ENCODE assay signal across 8 mouse cellular contexts in the genomic region with DNA sequence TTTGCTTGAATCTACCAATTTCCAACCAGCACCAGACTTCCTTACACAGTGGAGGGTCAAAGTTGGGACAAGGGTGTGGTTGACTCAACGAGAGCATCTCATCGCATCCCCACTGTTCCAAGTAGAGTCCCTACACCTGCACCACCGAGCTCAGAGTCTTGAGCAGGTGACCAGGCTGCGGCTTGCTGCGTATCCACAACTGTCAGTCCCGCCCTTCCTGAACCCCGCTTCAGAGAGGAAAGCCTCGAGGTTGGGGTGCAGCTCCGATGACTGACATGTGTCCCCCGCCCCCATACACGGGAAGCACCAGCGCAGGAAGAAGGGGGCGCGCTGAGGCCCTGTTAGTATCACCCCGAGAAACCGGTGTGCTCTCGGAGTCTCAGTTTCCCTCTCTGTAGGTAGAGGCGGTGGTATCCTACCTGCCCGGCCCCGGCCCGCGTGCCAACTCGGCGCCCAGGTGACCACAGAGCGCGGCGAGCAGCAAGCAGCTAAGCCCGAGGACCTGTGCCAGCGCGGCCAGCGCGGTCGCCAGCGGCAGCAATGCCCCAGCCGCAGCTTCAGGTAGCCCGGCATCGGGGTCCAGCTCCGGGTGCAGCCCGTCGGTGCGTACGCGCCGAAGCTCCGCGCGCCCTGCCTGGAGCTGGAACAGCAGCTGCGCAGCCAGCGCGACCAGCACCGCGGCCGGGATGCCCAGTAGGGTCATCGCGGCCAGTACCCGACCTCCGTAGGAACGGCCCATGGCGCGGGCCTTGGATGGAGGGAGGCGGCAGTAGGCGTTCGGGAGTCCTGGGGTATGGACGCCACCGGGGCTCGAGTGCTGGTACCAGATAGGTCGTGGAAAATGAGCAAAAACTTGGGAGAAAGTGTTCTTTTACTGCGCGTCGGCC. TPM values are rescaled to one million over a fixed set of nuclear protein-coding genes. Genes with fewer than 3 reads are reported as not detected.
DNase-seq lines count a peak whose midpoint lies in the region; ATAC-seq and TF ChIP-seq lines count a peak whose summit lies in the region.

A gene (minus strand): TSS at position 801 of the 887 bp plus-strand sequence.

- no peak for TF ChIP-seq RAD21 in MEL (IDR thresholded peaks at IDR 0.05; ENCODE audit: low read depth, low read length)

- no peaks in the 10 kb centered on the region for H3K9me3 ChIP-seq in MEL (replicated peaks; ENCODE audit: insufficient read depth, low read length)
- H3K9me3 ChIP-seq in hindbrain, embryonic 11.5 days (ENCODE audit: control insufficient read depth, low read length) = no peaks in the 10 kb centered on the region
- H3K9me3 ChIP-seq in midbrain, embryonic 11.5 days (ENCODE audit: control insufficient read depth, low read length) = no peaks in the 10 kb centered on the region

- H3K27me3 ChIP-seq in kidney, adult 2 months (replicated peaks; ENCODE audit: control insufficient read depth, insufficient read depth, low read length) = no peaks in the 10 kb centered on the region
- H3K27me3 ChIP-seq in MEL (ENCODE audit: control insufficient read depth in 1 of 2, insufficient read depth in 2 of 2, low read length in 2 of 2) = no peaks in the 10 kb centered on the region
- peaks cover 75% of the 10 kb centered on the region for H3K27me3 ChIP-seq in hindbrain, embryonic 11.5 days (ENCODE audit: control insufficient read depth, insufficient read depth, low read length)
- H3K27me3 ChIP-seq in midbrain, embryonic 11.5 days (ENCODE audit: control insufficient read depth, insufficient read depth, low read length) = peaks cover 69% of the 10 kb centered on the region

- H3K4me2 ChIP-seq in hindbrain, embryonic 11.5 days (replicated peaks; ENCODE audit: low read depth, low read length) = peak within 1 kb of the TSS; percentile 38
- peak within 1 kb of the TSS; percentile 41 for H3K4me2 ChIP-seq in midbrain, embryonic 11.5 days

- peaks cover 2% of the 10 kb centered on the region; the same call in 1 of the 2 replicates for H3K4me1 ChIP-seq in kidney, adult 2 months (ENCODE audit: control insufficient read depth, insufficient read depth, low read length)
- H3K4me1 ChIP-seq in MEL (ENCODE audit: control insufficient read depth in 1 of 2, insufficient read depth in 2 of 2, low read length in 2 of 2) = peaks cover 9 to 32% of the 10 kb centered on the region in 2 experiments
- H3K4me1 ChIP-seq in hindbrain, embryonic 11.5 days (replicated peaks; ENCODE audit: control insufficient read depth, insufficient read depth, low read length) = peaks cover 2% of the 10 kb centered on the region; the same call in 1 of the 2 replicates
- no peaks in the 10 kb centered on the region for H3K4me1 ChIP-seq in midbrain, embryonic 11.5 days (ENCODE audit: control insufficient read depth, insufficient read depth, low read length)

- peak within 1 kb of the TSS; percentile 80 for H3K9ac ChIP-seq in MEL (ENCODE audit: control insufficient read depth, low read depth, low read length, poor library complexity, severe bottlenecking)
- H3K9ac ChIP-seq in hindbrain, embryonic 11.5 days (ENCODE audit: low read depth, low read length) = peak within 1 kb of the TSS; percentile 7; the same call in 1 of the 2 replicates
- H3K9ac ChIP-seq in midbrain, embryonic 11.5 days (ENCODE audit: low read length) = no peak within 1 kb of the TSS

- H3K27ac ChIP-seq in kidney, adult 2 months (ENCODE audit: insufficient read depth, low read depth, low read length) = 0 out of 2 replicates have a peak within 1 kb of the TSS, but pooled peaks have one; percentile 15
- no peak within 1 kb of the TSS for H3K27ac ChIP-seq in MEL (ENCODE audit: control insufficient read depth, low read depth, low read length)
- no peak within 1 kb of the TSS for H3K27ac ChIP-seq in hindbrain, embryonic 11.5 days (ENCODE audit: low read depth, low read length)
- H3K27ac ChIP-seq in midbrain, embryonic 11.5 days (ENCODE audit: low read depth, low read length) = no peak within 1 kb of the TSS

- no peak; a peak in 1 of 4 replicates for TF ChIP-seq EP300 in MEL (IDR thresholded peaks at IDR 0.05; ENCODE audit: low read depth in 1 of 2, low read length in 2 of 2)

- peak within 1 kb of the TSS; percentile 62 for H3K4me3 ChIP-seq in kidney, adult 2 months (ENCODE audit: insufficient read depth, low read depth, low read length)
- peak within 1 kb of the TSS; percentile 74 to 97 for H3K4me3 ChIP-seq in MEL (ENCODE audit: control insufficient read depth in 1 of 2, insufficient read depth in 1 of 2, low read depth in 2 of 2, low read length in 2 of 2)
- H3K4me3 ChIP-seq in hindbrain, embryonic 11.5 days (ENCODE audit: low read depth, low read length) = peak within 1 kb of the TSS; percentile 23
- peak within 1 kb of the TSS; percentile 19 for H3K4me3 ChIP-seq in midbrain, embryonic 11.5 days (ENCODE audit: low read depth, low read length)

- ATAC-seq in hindbrain, embryonic 11.5 days (ENCODE audit: low FRiP score) = peak; percentile 4; the same call in 1 of the 2 replicates
- peak; percentile 6; the same call in 1 of the 2 replicates for ATAC-seq in midbrain, embryonic 11.5 days (ENCODE audit: low FRiP score)
- ATAC-seq in megakaryocyte progenitor cell, adult 5-6 weeks (replicated peaks; ENCODE audit: poor library complexity) = no peak

- WGBS in kidney, adult 2 months = 6% methylated on average over 70 of the region's 70 CpGs
- 4% methylated on average over 70 of the region's 70 CpGs for WGBS in hindbrain, embryonic 11.5 days
- 4% methylated on average over 70 of the region's 70 CpGs for WGBS in midbrain, embryonic 11.5 days

- no peak for TF ChIP-seq POLR2A in kidney, adult 2 months (IDR thresholded peaks at IDR 0.05; ENCODE audit: low read depth, low read length)
- TF ChIP-seq POLR2A in MEL (IDR thresholded peaks at IDR 0.05; ENCODE audit: control insufficient read depth in 1 of 2, insufficient read depth in 1 of 2, low read depth in 1 of 2, low read length in 2 of 2, poor library complexity in 1 of 2) = peak; percentile 50 to 74; a peak in 2 of 4 replicates

- no peaks in the 10 kb centered on the region for H3K36me3 ChIP-seq in kidney, adult 2 months (ENCODE audit: control insufficient read depth, insufficient read depth, low read length)
- peaks cover 0 to 14% of the 10 kb centered on the region in 2 experiments; a peak in 2 of 4 replicates for H3K36me3 ChIP-seq in MEL (ENCODE audit: control insufficient read depth in 1 of 2, insufficient read depth in 2 of 2, low read length in 2 of 2)
- H3K36me3 ChIP-seq in hindbrain, embryonic 11.5 days (ENCODE audit: control insufficient read depth, insufficient read depth, low read length) = no peaks in the 10 kb centered on the region
- no peaks in the 10 kb centered on the region for H3K36me3 ChIP-seq in midbrain, embryonic 11.5 days (ENCODE audit: control insufficient read depth, insufficient read depth, low read length)

- H3K79me2 ChIP-seq in MEL (ENCODE audit: control insufficient read depth, insufficient read depth, low read length, poor library complexity) = no peaks in the 10 kb centered on the region

- DNase-seq in kidney, adult 2 months = no peak
- DNase-seq in kidney, adult 9 months = no peak
- peak; percentile 59 for DNase-seq in MEL (ENCODE audit: low read depth, low spot score)
- peak; percentile 32 for DNase-seq in hindbrain, embryonic 11.5 days (ENCODE audit: low spot score)
- DNase-seq in midbrain, embryonic 11.5 days (ENCODE audit: low spot score, missing footprints) = peak; percentile 83
- no peak for DNase-seq in frontal cortex, postnatal 36 days (ENCODE audit: low spot score in 2 of 2)
- DNase-seq in spleen, postnatal 10 days (ENCODE audit: low spot score in 2 of 2) = no peak

- no peak for TF ChIP-seq CTCF in kidney, adult 2 months (conservative IDR thresholded peaks at IDR 0.05; ENCODE audit: insufficient read depth, insufficient read length, low read depth, low read length)
- no peak; a peak in 2 of 6 replicates for TF ChIP-seq CTCF in MEL (IDR thresholded peaks at IDR 0.05 in 2 of 3, conservative IDR thresholded peaks at IDR 0.05 in 1 of 3; ENCODE audit: control insufficient read depth in 1 of 3, insufficient read depth in 1 of 3, low read depth in 2 of 3, low read length in 3 of 3, poor library complexity in 1 of 3, severe bottlenecking in 1 of 3)

TF ChIP-seq in MEL, 35 proteins besides CTCF, POLR2A, EP300 and RAD21:
- TF ChIP-seq MAX (IDR thresholded peaks at IDR 0.05; ENCODE audit: low read length) (0 out of 2 replicates have a peak, but pooled peaks have one; percentile 16), NELFE (IDR thresholded peaks at IDR 0.05; ENCODE audit: low read depth, low read length) (peak; percentile 56; the same call in 1 of the 2 replicates), MXI1 (IDR thresholded peaks at IDR 0.05; ENCODE audit: low read depth, low read length) (peak; percentile 14; the same call in 1 of the 2 replicates), ZMIZ1 (IDR thresholded peaks at IDR 0.05; ENCODE audit: low read depth, low read length) (0 out of 2 replicates have a peak, but pooled peaks have one; percentile 52), SIN3A (IDR thresholded peaks at IDR 0.05; ENCODE audit: low read length) (peak; percentile 17; the same call in 1 of the 2 replicates), HCFC1 (IDR thresholded peaks at IDR 0.05; ENCODE audit: low read depth, low read length) (0 out of 2 replicates have a peak, but pooled peaks have one; percentile 26), TCF12 (IDR thresholded peaks at IDR 0.05; ENCODE audit: low read depth, low read length) (no peak), POLR2AphosphoS5 (IDR thresholded peaks at IDR 0.05; ENCODE audit: borderline replicate concordance, low read depth, low read length) (no peak)

RNA-seq across cellular contexts. Expression of the gene that starts here (rescaled TPM):
- 7.8 and 8.4 TPM in 2 replicates for polyA plus RNA-seq in kidney, adult 2 months (2012; rRNA removed)
- 1.2 and 1.7 TPM in 2 replicates for total RNA-seq in MEL (2012; rRNA removed)
- polyA plus RNA-seq in MEL (2012; ENCODE audit: insufficient read depth in 1 of 2, insufficient read length in 2 of 2, low read depth in 1 of 2, low replicate concordance in 2 of 2, missing spikeins in 1 of 2) = 1 to 10 TPM in 1 of 2 experiments, not detected in 1; 5.1 TPM
- polyA plus RNA-seq in hindbrain, embryonic 11.5 days (2014; fragmentation: Nextera tagmentation; extraction: Ambion mirVana) = 0.28 and 0.47 TPM in 2 replicates
- 0.12 and 0.14 TPM in 2 replicates for polyA plus RNA-seq in midbrain, embryonic 11.5 days (2014; fragmentation: Nextera tagmentation; extraction: Ambion mirVana)
- total RNA-seq in megakaryocyte progenitor cell, adult 5-6 weeks (2015) = 0.17 TPM in 1 of 2 replicates, not detected in the other
- total RNA-seq in megakaryocyte progenitor cell, adult 5-6 weeks (2017) = not detected in 2 replicates

Comparison
In these comparisons a context has a peak if more than half of its experiments do, and no peak if none do; other contexts are left out.
1. Peak in DNase-seq, ATAC-seq, H3K4me3 ChIP-seq, H3K9ac ChIP-seq and H3K4me2 ChIP-seq in hindbrain, embryonic 11.5 days; RNA of the gene not detected or under 1 TPM.
2. Peak in DNase-seq, ATAC-seq, H3K4me3 ChIP-seq and H3K4me2 ChIP-seq in midbrain, embryonic 11.5 days; RNA of the gene not detected or under 1 TPM.
3. H3K4me3 ChIP-seq: peak in every context shown above with its lines; median percentile 86 in MEL; 62 in kidney, adult 2 months; 23 in hindbrain, embryonic 11.5 days; 19 in midbrain, embryonic 11.5 days.